Mouse (Mus musculus) leukemia stem cell, adult 10-12 weeks (primary cell): Measurements from ENCODE around the gene Gm9844. TPM values are rescaled to one million over a fixed set of nuclear protein-coding genes. Genes with fewer than 3 reads are reported as not detected.

Experiments
- polyA plus RNA-seq: library from polyadenylated mRNA; stranded (reverse); fragments of >175 nt; gene quantifications from 2 replicates; pipeline ENCODE4 v1.2.3, GENCODE M21; 2012; ENCODE audit warnings: low replicate concordance

The Gm9844 gene
- 2.4 TPM in 1 of 2 replicates, not detected in the other for polyA plus RNA-seq

DNA sequence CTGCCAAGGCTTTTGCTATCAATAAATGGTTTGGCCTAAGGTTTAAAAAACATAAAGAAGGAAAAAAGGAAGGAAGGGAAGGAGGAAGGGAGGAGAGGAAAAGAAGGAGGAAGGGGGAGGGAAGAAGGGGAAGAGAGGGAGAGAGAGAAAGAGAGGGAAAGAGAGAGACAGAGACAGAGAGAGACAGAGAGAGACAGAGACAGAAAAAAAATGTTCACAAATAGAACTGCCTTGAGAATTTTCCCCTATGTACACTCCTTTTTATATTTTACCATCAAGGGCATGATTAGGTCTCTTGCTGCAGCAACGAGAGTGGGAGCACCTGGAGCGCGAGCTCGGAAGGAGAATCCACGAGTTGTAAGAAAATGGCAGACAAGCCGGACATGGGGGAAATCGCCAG lies at the start of gene Gm9844:
Gm9844 (plus strand) TSS at position 301 of the 400 bp plus-strand sequence.

DNA sequence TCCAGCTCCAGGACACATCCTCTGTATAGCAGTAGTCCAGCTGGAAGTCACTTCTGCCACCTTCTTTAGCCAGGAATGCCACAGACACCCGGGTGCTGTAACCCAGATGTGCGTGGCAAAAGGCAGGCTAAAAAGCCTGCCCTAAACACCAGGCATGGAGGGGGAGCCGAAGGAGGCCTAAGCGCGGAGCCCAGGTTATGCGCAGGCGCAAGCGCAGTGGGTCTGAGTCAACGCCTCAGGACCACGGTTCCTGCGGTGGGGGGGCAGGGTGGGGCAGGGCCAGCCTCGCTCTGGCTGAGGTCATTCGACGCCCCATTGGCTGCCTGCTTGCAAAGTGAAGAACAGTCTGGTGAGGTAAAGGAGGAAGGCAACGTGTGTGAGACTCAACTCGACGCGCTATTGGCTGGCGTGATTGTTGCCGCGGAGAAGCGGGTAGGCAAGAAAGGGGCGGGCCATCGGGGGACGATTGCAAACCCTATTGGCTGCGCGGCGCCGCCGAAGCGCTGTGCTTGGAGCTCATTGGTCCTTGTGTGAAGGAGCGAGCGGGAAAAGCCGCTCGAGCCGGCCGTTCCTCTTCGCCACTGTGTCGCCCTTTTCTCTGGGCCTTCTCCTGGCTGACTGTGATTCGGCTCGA lies 7.6 kb downstream of the Gm9844 start, which contains the start of the genes Lypd4 and Dmrtc2:
Lypd4 (minus strand) TSS at position 410 of the 634 bp plus-strand sequence.
Dmrtc2 (plus strand) TSS at position 526 of the 634 bp plus-strand sequence.

DNA sequence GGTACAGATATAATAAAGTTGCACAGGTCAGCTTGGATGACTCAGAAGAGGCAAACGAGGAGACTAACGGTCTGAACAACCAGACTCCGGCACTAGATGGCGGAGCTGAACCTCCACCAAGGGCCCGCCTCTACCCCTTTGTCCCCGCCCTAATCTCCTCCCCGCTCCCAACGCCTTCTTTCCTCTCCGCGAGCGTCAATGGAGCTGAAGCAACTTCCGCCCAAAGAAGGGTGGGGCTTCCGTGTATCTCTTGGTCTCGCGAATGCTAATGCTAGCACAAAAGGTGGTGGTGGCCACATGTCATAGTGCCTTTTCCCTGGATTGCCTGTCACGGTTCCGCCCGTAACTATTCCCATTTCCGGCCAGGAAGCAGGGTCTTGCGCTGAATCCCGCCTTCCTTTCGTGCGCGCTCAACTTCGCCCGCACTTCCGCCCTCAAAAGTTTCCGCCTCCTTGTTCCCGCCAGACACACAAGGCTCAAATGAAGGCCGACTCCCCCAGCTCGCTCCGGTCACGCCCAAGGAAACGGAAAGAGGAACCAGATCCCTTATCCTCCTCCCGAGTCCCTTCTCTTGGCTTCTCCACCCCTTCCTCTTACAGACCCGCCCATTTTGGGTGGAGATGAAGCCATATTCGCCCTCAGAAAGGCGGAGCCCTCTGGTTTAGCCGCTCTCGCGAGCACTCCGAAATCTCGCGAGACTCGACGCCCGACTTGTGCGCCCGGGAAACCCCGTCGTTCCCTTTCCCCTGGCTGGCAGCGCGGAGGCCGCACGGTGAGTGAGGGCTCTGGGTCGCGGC lies 22.1 kb downstream of the Gm9844 start, which contains the start of gene Rps19:
Rps19 (plus strand) TSS at position 476 of the 797 bp plus-strand sequence.

DNA sequence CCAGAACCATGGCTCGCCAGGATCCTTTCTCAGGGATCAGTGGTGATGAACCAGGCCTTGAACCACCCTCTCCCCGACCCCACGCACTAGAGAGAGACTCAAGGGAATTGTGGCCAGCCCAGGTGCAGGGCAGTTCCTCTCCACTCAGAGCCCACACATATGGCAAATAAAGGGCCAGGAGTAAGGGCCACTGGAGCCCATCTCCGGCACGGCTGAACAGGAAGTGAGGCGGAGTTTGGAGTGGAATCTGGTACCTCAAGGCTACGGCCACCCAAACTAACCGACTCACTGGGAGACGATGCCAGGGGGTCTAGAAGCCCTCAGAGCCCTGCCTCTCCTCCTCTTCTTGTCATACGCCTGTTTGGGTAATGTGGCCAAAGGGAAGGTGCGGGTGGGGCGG lies 35.2 kb downstream of the Gm9844 start, which contains the start of gene Cd79a:
Cd79a (plus strand) TSS at position 158 of the 400 bp plus-strand sequence.

DNA sequence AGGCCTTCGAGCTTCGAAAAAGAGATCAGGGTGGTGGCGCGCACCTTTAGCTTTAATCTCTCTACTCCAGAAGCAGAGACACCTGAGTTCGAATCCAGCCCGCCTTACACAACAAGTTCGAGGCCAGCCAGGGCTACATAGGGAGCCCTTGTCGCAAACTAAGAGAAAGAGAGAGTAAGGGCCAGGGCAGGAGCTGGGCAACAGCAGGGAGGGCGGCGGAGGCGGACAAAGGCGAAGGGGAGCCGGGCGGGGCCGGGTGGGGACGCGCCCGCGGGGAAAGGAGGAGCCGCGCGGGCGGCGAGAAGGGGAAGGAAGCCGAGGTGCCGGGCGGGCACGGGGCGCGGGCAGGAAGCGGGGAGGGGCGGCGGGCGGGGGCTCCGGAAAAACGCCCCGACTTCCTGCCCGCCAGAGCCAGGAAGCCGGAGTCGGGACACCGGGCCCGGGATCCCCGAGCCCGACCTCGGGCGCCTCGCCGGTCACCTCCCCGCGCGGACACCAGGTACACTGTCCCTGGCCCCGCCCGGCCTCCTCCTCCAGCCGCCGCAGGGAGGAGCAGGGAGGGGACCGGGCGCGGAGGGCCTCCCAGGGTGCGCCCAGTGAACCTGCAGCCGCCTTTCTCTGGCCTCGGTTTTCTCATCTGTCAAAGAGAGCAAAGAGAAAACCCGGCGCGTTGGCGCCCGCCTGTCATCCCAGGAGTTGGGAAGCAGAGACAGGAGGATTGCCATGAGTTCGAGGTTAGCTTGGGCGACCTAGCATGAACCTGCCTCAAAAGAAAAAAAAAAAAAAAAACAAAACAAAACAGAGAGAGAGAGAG lies 40.8 kb downstream of the Gm9844 start, which contains the start of gene Arhgef1:
Arhgef1 (plus strand) TSS at position 283 of the 814 bp plus-strand sequence.

Other genes starting within 250 kb of the Gm9844 start
- not detected in 2 replicates for gene Lypd3, start 225.7 kb upstream of the Gm9844 start, polyA plus RNA-seq
- gene Tex101, start 185.5 kb upstream of the Gm9844 start, polyA plus RNA-seq = not detected in 2 replicates
- gene BC049730, start 153.0 kb upstream of the Gm9844 start, polyA plus RNA-seq = not detected in 2 replicates
- gene Gm4763, start 135.3 kb upstream of the Gm9844 start, polyA plus RNA-seq = not detected in 2 replicates
- 2.3 and 4.1 TPM in 2 replicates for gene Cd177, start 101.9 kb upstream of the Gm9844 start, polyA plus RNA-seq
- gene Ceacam10, start 85.0 kb upstream of the Gm9844 start, polyA plus RNA-seq = not detected in 2 replicates
- gene Lypd4, start 7.7 kb downstream of the Gm9844 start, polyA plus RNA-seq = not detected in 2 replicates
- not detected in 2 replicates for gene Dmrtc2, start 7.8 kb downstream of the Gm9844 start, polyA plus RNA-seq
- 787 and 2,493 TPM in 2 replicates for gene Rps19, start 22.2 kb downstream of the Gm9844 start, polyA plus RNA-seq
- 103 and 452 TPM in 2 replicates for gene Cd79a, start 35.2 kb downstream of the Gm9844 start, polyA plus RNA-seq
- 349 and 427 TPM in 2 replicates for gene Arhgef1, start 40.7 kb downstream of the Gm9844 start, polyA plus RNA-seq
- not detected in 2 replicates for gene Gm4881, start 82.3 kb downstream of the Gm9844 start, polyA plus RNA-seq
- 176 and 289 TPM in 2 replicates for gene Rabac1, start 110.5 kb downstream of the Gm9844 start, polyA plus RNA-seq
- gene Atp1a3, start 143.7 kb downstream of the Gm9844 start, polyA plus RNA-seq = 7.9 TPM in 2 replicates
- gene Grik5, start 210.1 kb downstream of the Gm9844 start, polyA plus RNA-seq = 4.1 and 7.6 TPM in 2 replicates
- gene Zfp574, start 210.4 kb downstream of the Gm9844 start, polyA plus RNA-seq = 49.9 and 50.4 TPM in 2 replicates